Mouse (Mus musculus) heart, postnatal 36 days (tissue): Measurements from ENCODE around the gene Sox21. TPM values are rescaled to one million over a fixed set of nuclear protein-coding genes. Genes with fewer than 3 reads are reported as not detected.

Experiments used
- microRNA-seq, 2 experiments: library from miRNA; unstranded; fragments of <30 nt; microRNA quantifications; one replicate each; pipeline ENCODE4 v1.2.0; 2021; ENCODE audit warnings: borderline number of aligned reads in 2 of 2
- total RNA-seq, 2 experiments: library from RNA; stranded (reverse); gene quantifications; 2 replicates each; pipeline ENCODE4 v1.2.3; 2021

The Sox21 gene
- total RNA-seq, 2 experiments from 2014 or later: not detected

Small RNA genes within 50 kb of the gene (microRNA-seq; reads per million reads assigned to microRNA genes)
- gene Mir6241: 0 reads per million in 2 experiments

Other genes with a start within 250 kb of the Sox21 start
- 1 to 10 TPM; 2.7 to 2.9 TPM for gene Dct, start 184.8 kb downstream of the Sox21 start, total RNA-seq
- 1 to 10 TPM; 9.2 to 9.6 TPM for gene Tgds, start 104.3 kb downstream of the Sox21 start, total RNA-seq
- 10 to 100 TPM; 20.8 to 21.3 TPM for gene Gpr180, start 99.9 kb downstream of the Sox21 start, total RNA-seq
- gene Gm9376, start 29.9 kb upstream of the Sox21 start, total RNA-seq: not detected